Mouse (Mus musculus): ENCODE data around the gene Ankrd65. TPM values are rescaled to one million over a fixed set of nuclear protein-coding genes. Genes with fewer than 3 reads are reported as not detected.

The Ankrd65 gene
- total and polyA plus RNA-seq, 3 experiments = 0.41 TPM; not detected in 2

GRCm38 (mm10) chr4:155771706-155772105 is 18.5 kb upstream of the Ankrd65 start:
- peak in 1 of 2 experiments; percentile 2 for DNase-seq
- Histone ChIP-seq H3K4me3 (no peak overlapping the region), H3K4me1 (ENCODE audit: control insufficient read depth, insufficient read depth, low read length) (peaks cover 16% of the 10 kb centered on the region), H3K36me3 (ENCODE audit: control insufficient read depth, insufficient read depth, low read length) (no peaks in the 10 kb centered on the region), H3K27ac (no peak overlapping the region), H3K79me2 (replicated peaks; ENCODE audit: control insufficient read depth, insufficient read depth, low read length) (no peaks in the 10 kb centered on the region), H3K27me3 (ENCODE audit: control insufficient read depth, insufficient read depth, low read length) (no peaks in the 10 kb centered on the region), H3K9ac (ENCODE audit: low read depth, low read length) (no peak overlapping the region)
- WGBS = 69% methylated on average over 2 of the region's 2 CpGs
- TF ChIP-seq CTCF (IDR thresholded peaks at IDR 0.05) (no peak), EP300 (IDR thresholded peaks at IDR 0.05; ENCODE audit: insufficient read depth, low read depth, low read length) (no peak)
- intact Hi-C loops (cut with DNase I) = no loop called here

- Histone ChIP-seq H3K27me3 (ENCODE audit: control insufficient read depth, insufficient read depth, low read length) (no peaks in the 10 kb centered on the region), H3K36me3 (ENCODE audit: control insufficient read depth, insufficient read depth, low read length) (no peaks in the 10 kb centered on the region), H3K27ac (no peak overlapping the region), H3K4me3 (no peak overlapping the region), H3K4me1 (ENCODE audit: control insufficient read depth, insufficient read depth, low read length) (peaks cover 22% of the 10 kb centered on the region), H3K79me2 (replicated peaks; ENCODE audit: control insufficient read depth, insufficient read depth, low read length) (no peaks in the 10 kb centered on the region), H3K9ac (ENCODE audit: low read depth, low read length) (no peak overlapping the region)
- intact Hi-C loops (cut with DNase I) = no loop called here
- no peak for DNase-seq
- TF ChIP-seq POLR2A (IDR thresholded peaks at IDR 0.05; ENCODE audit: insufficient read depth, low read depth, low read length) (no peak), CTCF (IDR thresholded peaks at IDR 0.05) (no peak), EP300 (IDR thresholded peaks at IDR 0.05; ENCODE audit: insufficient read depth, low read depth, low read length) (no peak)
- 86% methylated on average over 13 of the region's 13 CpGs for WGBS
Measured at GRCm38 (mm10) chr4:155772786-155773185, 17.5 kb upstream of the Ankrd65 start.

GRCm38 (mm10) chr4:155773335-155774078 is 16.7 kb upstream of the Ankrd65 start:
- H3K9ac ChIP-seq (ENCODE audit: low read depth, low read length) = no peak overlapping the region
- intact Hi-C loops (cut with DNase I) = no loop called here
- H3K4me3 ChIP-seq = peak overlapping the region; percentile 58
- WGBS = 41% methylated on average over 5 of the region's 5 CpGs
- no peak for TF ChIP-seq POLR2A (IDR thresholded peaks at IDR 0.05; ENCODE audit: insufficient read depth, low read depth, low read length)
- no peak for TF ChIP-seq EP300 (IDR thresholded peaks at IDR 0.05; ENCODE audit: insufficient read depth, low read depth, low read length)
- no peak for TF ChIP-seq CTCF (IDR thresholded peaks at IDR 0.05)
- no peaks in the 10 kb centered on the region for H3K36me3 ChIP-seq (ENCODE audit: control insufficient read depth, insufficient read depth, low read length)
- peaks cover 23% of the 10 kb centered on the region for H3K4me1 ChIP-seq (ENCODE audit: control insufficient read depth, insufficient read depth, low read length)
- DNase-seq = no peak
- no peaks in the 10 kb centered on the region for H3K27me3 ChIP-seq (ENCODE audit: control insufficient read depth, insufficient read depth, low read length)
- peak overlapping the region; percentile 85 for H3K27ac ChIP-seq
- H3K79me2 ChIP-seq (replicated peaks; ENCODE audit: control insufficient read depth, insufficient read depth, low read length) = no peaks in the 10 kb centered on the region

- H3K27me3 ChIP-seq (ENCODE audit: control insufficient read depth, insufficient read depth, low read length) = no peaks in the 10 kb centered on the region
- peak within 1 kb of the TSS; percentile 67 for H3K9ac ChIP-seq (ENCODE audit: low read depth, low read length)
- H3K27ac ChIP-seq = peak within 1 kb of the TSS; percentile 85
- TF ChIP-seq POLR2A (IDR thresholded peaks at IDR 0.05; ENCODE audit: insufficient read depth, low read depth, low read length) (peak; percentile 99), EP300 (IDR thresholded peaks at IDR 0.05; ENCODE audit: insufficient read depth, low read depth, low read length) (peak; percentile 63; the same call in 1 of the 2 replicates), CTCF (IDR thresholded peaks at IDR 0.05) (no peak)
- peak; percentile 91 to 95 for DNase-seq
- peaks cover 23% of the 10 kb centered on the region for H3K4me1 ChIP-seq (ENCODE audit: control insufficient read depth, insufficient read depth, low read length)
- intact Hi-C loops (cut with DNase I) = no loop called here
- H3K79me2 ChIP-seq (replicated peaks; ENCODE audit: control insufficient read depth, insufficient read depth, low read length) = no peaks in the 10 kb centered on the region
- WGBS = 2% methylated on average over 35 of the region's 35 CpGs
- no peaks in the 10 kb centered on the region for H3K36me3 ChIP-seq (ENCODE audit: control insufficient read depth, insufficient read depth, low read length)
- peak within 1 kb of the TSS; percentile 58 for H3K4me3 ChIP-seq
Measured at GRCm38 (mm10) chr4:155774280-155774754, 15.9 kb upstream of the Ankrd65 start, which contains the start of gene Vwa1. Gene Vwa1, minus strand, starts transcription at chr4:155774698.

- intact Hi-C loops (cut with DNase I) = no loop called here
- H3K4me3 ChIP-seq = peak overlapping the region; percentile 58
- TF ChIP-seq POLR2A (IDR thresholded peaks at IDR 0.05; ENCODE audit: insufficient read depth, low read depth, low read length) = peak; percentile 39; the same call in 1 of the 2 replicates
- peak; percentile 95 for TF ChIP-seq EP300 (IDR thresholded peaks at IDR 0.05; ENCODE audit: insufficient read depth, low read depth, low read length)
- TF ChIP-seq CTCF (IDR thresholded peaks at IDR 0.05) = no peak
- peak; percentile 84 for DNase-seq
- no peaks in the 10 kb centered on the region for H3K27me3 ChIP-seq (ENCODE audit: control insufficient read depth, insufficient read depth, low read length)
- H3K36me3 ChIP-seq (ENCODE audit: control insufficient read depth, insufficient read depth, low read length) = no peaks in the 10 kb centered on the region
- no peaks in the 10 kb centered on the region for H3K79me2 ChIP-seq (replicated peaks; ENCODE audit: control insufficient read depth, insufficient read depth, low read length)
- H3K27ac ChIP-seq = peak overlapping the region; percentile 85
- H3K9ac ChIP-seq (ENCODE audit: low read depth, low read length) = no peak overlapping the region
- peaks cover 23% of the 10 kb centered on the region for H3K4me1 ChIP-seq (ENCODE audit: control insufficient read depth, insufficient read depth, low read length)
- WGBS = 10% methylated on average over 9 of the region's 9 CpGs
Measured at GRCm38 (mm10) chr4:155774971-155775740, 15.1 kb upstream of the Ankrd65 start.

Data from heart, adult 2 months (tissue).